Mouse (Mus musculus) left cerebral cortex, postnatal 10 days (tissue): ENCODE data around the gene Ppp1r32. TPM values are rescaled to one million over a fixed set of nuclear protein-coding genes. Genes with fewer than 3 reads are reported as not detected.

ENCODE experiments used
- DNase-seq, 2 experiments: peaks; one replicate each; pipeline ENCODE4 v3.0.0; 2021 to 2022; ENCODE audit warnings: low spot score in 2 of 2, mixed read lengths in 1 of 2; ENCODE audit errors: extremely low spot score in 1 of 2
- intact Hi-C: fragments of 180-260 bp; cut with DNase I; formaldehyde crosslinking; loops from one replicate; pipeline ENCODE4 v1.15.1; 2025
- total RNA-seq, 2 experiments: library from RNA; stranded (reverse); gene quantifications; 2 replicates each; pipeline ENCODE4 v1.2.3; 2021

Gene Ppp1r32
- total RNA-seq: 1 to 10 TPM in 1 of 2 experiments, under 1 TPM in 1; 0.83 to 2.0 TPM

DNA sequence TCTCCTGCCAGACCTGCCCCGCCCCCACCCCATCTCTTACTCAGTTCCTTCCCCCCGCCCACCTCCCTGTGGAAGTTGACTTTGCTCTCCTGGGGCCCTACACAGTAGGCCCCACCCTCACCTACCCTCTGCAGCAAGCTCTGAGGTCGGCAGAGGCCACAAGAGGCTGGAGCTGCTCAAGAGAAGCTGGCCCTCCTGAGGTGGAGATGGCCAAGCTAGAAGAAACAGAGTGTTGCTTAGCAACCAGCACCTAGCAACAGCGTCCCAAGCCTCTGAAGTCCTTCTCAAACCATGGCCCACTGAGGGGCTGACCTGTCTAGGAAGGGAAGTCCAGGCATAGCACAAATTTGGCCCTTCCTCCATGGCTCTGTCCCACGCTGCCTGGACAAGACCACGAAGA lies at the start of gene Ppp1r32:
Ppp1r32 (minus strand) TSS at position 226 of the 400 bp plus-strand sequence.
- intact Hi-C loops: loop anchor here (1.0 to 10.0 kb wide), 2 partner anchors 33 to 228 kb away; no protein-coding TSS in a partner anchor
- no peak for DNase-seq

DNA sequence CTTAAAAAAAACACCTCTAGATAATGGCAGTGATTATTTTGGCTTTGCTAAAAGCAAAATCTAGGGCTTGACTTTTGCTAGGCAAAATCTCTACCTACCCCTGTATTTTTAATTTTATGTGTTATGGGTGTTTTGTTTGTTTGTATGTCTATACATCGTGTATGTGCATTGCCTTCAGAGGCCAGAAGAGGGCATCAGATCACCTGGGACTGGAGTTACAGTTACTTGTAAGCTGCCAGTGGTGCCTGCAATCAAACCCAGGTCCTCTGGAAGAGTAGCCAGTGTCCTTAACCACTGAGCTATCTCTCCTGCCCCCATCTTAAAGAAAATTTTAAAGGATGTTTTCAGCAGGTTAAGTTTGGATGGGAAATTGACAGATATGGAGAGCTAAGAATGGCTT lies 47.4 kb upstream of the Ppp1r32 start:
- DNase-seq: no peak
- intact Hi-C loops: no loop called here

DNA sequence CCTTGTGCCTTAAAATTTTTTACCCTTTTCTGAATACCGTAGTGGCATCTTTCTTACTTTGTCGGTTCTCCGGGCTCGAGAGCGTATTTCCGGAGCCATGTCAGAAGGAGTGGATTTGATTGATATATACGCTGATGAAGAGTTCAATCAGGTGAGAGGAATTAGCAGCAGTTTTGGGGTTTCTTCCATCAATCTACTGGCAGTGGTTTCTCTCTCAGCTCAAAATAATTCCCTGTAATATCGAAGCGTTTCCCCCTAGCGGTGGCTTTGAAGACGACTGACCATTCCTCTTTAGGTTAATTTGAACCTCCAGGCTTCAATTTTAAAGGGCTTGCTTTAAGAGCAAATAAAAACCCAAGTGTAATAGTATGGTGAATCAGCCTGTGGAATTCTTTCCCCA lies 43.2 kb upstream of the Ppp1r32 start, which contains the start of gene Sdhaf2:
Sdhaf2 (minus strand) TSS at position 233 of the 400 bp plus-strand sequence.
- peak; percentile 36 to 40 for DNase-seq
- intact Hi-C loops: no loop called here

DNA sequence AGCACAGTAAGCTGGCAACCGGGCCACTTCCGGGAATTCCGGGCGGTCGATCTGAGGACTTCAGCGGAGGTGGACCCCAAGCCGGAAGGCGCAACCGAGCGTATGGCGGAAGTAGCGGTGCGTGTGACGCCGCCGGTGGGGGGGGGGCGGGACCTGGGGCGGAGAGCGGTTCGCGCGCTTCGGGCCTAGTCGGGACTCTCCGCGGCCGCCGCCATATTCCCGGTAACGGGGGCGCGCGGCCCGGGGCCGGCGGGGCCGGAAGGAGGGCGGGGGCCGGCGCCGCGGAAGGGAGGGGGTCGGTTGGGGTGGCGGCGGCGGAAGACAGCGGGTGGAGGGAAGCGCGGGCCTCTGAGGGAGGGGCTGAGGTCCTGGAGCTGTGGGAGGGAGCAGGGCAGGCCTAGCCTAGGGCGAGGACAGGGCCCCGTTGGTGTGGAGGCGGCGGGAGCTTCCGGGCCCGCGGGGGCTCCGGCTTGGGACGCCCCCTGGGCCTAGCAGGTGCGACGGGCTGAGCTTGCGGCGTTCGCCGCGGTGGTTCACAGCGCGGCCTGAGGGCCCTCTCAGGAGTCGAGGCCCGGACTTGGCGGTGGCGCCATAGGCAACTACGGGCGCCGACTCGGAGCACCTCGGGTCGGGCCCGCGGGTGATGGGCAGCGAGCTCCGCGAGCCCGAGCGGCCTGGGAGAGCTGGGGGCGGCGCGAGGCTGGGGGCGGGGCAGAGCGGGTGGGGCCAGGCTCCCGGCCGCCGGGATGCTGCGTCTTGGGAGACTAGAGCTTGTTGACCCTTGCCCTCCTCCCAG lies 42.6 kb upstream of the Ppp1r32 start, which contains the start of gene Cpsf7:
Cpsf7 (plus strand) TSS at position 161 of the 796 bp plus-strand sequence.
- DNase-seq: peak; percentile 85 to 96
- intact Hi-C loops: no loop called here

DNA sequence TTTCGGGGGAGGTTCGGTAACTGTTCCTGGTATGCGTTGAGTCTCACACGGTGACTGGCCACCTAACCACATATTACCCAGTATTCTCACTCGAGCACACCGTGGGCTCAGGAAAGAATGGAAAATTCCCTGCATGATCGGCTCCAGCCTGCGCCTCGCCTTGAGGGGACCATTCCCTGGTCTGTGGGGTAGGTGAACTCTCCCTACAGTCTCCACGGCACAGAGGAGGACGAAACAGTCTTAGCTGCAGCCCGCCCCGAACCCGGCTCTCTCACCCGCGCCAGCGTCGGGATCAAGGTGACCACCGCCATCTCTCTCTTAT lies 42.0 kb upstream of the Ppp1r32 start:
- intact Hi-C loops: no loop called here
- DNase-seq: no peak

DNA sequence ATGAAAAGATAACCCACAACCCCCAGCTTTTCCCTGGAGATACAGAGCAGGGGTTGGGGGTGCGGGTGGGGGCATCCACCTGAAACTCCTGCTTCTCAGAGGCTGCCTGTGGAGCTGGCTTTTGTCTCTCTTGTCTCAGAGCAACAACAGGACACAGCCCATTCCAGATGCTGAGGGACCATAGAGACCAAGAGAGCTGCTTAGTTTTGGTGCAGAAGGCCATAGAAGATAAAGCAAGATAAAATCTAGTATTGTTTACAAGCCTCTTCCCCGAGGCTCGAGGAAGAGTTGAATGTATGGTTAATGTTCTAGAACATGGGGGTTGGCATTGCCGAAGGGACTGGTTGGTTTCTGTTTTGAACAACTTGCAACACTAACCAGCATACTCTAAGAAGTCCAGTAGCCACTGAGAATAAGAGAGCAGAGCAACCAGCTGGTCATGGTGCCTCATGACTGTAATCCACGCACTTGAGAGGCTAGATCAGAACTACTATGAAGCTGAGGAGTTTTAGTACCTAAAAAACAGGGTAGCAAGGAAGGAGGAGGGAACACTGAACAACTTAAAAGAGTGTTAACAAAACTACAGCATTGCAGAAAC lies 40.9 kb upstream of the Ppp1r32 start:
- intact Hi-C loops: no loop called here

DNA sequence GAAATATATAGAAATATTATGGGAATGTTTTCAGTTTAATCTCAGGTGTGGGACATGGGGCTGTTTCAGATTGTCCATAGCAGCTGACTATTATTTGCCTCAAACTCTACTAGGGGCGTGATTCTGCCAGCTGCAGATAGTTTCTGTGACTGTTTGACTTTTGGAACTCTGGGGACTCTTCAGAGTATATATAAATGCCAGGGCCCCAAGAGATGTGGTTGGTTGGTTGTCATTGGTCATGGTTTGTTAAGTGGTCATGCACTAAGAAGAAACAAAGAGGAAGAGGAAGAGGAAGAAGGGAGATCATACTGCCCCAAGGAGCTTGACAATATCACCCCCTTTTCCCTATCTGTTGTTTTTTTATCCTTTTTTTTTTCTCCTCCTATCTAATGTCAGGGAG lies 39.2 kb upstream of the Ppp1r32 start:
- no peak for DNase-seq
- intact Hi-C loops: no loop called here

More for the DNA sequence above, 40.9 kb upstream of the Ppp1r32 start:
- no peak for DNase-seq

DNA sequence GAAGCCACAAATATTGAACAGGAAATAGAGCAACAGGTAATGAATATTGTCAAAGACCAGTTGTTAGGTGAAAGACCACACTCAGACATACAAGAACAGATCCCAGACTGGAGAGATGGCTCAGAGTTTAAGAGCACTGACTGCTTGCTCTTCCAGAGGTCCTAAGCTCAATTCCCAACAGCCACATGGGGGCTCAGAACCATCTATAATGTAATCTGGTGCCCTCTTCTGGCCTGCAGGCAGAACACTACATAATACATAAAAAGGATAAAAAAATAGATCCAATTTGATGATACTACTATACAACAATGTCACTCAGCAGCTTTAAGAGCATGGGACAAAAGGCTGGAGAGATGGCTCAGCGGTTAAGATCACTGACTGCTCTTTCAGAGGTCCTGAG lies 37.6 kb upstream of the Ppp1r32 start:
- DNase-seq: no peak
- intact Hi-C loops: no loop called here

DNA sequence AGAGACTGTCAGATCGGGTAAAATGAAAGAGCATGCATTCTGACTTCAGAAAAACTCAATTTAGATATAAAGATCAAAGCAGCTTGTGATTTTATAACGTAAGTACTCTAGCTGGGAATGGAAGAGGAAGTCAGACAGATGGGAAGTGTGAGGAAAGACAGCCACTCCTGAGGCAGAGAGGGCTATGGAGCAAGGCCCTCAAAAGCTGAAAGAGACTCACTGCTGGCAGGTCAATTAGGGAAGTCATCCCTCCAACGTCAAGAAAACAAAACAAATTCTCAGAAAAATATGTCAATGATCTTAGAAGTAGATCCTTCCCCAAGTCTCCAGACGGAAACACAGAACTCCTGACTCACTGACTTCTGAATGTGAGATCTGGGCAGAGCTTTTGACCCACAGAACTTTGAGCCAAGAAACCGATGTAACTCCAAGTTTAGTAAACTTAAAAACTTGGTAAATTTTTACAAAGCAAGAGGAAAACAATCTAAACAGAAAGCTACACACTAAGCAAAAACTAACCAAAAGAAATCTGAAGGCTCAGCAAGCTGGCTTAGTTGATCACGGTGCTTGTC lies 28.1 kb upstream of the Ppp1r32 start:
- intact Hi-C loops: no loop called here
- no peak for DNase-seq

DNA sequence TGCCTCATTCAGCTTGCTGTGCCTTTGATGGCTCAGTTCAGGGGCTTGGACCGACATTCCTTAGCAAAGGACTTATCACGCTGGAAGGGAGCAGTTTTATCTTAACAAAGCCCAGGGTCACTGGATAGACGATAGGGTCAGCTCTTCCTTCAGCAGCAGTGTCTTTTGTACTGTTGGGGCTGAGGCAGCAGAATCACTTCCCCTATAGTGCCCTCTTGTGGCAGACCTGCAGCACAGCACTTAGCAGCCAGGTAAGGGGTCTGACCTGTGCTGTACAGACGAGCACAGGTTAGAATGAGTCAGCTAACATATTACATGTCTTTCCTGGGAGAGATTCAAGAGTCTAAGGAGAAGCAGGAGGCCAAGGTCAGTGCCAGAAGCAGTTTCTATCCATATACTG lies 19.8 kb upstream of the Ppp1r32 start:
- intact Hi-C loops: no loop called here
- no peak for DNase-seq

DNA sequence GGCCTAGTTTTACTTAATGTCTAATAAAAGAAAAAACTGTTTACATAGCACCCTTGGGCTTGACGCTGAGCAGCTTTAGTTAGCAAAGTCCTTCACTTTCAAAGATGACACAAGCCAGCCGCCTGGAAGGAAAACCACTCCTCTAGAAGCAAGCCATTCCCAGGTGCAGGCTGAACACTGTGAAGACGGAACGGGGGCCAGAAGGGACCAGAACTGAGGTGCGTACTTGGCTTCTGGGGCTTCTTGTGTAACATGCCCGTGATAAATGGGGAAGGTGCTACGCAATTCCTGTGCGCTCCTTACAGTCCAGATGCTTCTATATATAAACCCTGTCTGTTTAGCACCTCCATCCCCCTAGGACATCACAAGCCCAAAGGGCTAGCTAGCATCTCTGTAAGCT lies 17.9 kb upstream of the Ppp1r32 start:
- no peak for DNase-seq
- intact Hi-C loops: no loop called here

DNA sequence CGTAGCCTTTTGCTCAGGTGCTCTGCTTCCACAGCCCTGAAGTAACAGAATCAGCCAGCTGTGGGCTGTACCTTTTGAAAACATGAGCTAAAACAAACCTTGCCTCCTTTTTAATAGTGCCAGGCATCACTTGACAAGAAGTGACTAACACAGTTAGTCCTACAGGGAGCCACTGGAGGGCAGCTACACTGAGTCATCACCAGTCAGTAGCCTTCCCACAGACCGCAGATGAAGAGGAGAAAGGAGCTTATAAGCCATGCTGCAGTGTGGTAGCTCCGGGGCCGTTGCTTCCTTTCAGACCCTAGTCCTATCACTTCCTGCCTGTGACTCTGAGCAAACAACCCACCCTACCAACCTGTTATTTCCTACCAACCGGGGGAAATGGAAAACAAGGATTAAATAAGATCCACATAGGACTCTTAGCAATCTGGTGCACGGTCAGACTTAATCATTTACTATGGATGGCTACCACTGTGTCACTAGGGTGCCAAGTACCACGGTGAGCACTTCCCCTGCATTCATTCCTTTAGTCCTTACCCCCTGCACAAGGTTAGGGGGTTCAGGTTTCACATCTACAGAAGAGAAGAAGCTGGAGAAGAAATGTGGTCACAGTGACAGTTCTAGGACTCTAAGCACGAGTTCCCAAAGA lies 14.9 kb upstream of the Ppp1r32 start:
- intact Hi-C loops: no loop called here
- no peak for DNase-seq

DNA sequence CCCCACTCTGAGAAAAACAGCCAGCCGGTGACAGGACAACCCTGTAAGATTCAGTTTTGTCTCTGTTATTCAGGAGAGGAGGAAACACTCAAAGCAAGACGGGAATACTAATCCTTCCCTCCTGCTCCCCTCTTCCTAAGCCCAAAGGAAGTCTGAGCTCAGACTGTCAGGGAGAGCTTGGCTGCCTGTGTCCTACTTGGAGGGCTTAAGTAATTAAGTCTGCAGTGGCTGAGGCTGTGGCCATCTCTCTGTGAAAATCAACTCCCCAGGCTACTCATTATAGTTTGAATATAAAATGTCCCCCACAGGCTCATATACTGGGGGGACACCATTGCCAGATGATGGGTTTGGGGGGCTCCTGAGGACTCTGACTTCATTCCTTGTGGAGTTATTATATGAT lies 14.2 kb upstream of the Ppp1r32 start:
- intact Hi-C loops: no loop called here
- DNase-seq: no peak

DNA sequence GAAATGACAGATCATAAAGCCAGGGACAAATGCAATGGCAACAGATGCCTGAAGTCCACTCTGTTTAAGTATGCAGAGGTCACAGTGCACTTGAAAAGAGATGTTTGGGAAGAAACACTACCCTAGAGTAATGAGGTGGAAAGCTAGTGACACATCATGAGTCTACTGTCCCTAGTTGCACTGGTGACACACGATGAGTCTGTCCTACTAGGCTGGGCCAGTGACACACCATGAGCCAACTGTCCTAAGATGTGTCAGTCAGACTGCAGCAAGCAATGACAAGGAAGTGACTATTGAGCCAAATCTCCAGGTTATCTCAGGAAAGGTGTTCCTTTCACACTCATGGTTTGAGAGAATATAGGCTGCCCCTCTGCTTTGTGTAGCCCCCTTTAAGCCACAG lies 12.9 kb upstream of the Ppp1r32 start:
- DNase-seq: no peak
- intact Hi-C loops: no loop called here

DNA sequence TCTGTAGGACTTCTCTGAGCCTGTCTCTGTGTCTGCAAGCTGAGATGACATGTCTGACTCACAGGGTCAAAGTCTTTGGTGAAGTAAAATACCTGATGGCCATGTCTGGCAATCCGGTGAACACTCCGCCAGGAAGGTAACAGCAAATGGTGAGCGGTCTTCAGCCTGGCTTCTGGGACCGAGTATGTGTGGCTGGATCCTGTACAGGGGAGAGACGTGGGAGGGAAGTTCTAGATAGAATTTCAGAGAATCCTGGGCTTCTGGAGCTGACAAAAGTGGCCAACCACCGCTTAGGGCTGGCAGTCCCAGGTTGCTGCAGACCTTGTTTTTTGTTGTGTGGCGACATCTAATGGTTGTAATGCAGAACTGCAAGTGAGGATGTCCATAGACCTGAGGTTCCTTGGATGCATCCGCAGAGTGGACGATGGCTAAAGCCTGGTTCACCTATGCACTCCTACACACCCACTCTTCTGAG lies 3.6 kb upstream of the Ppp1r32 start:
- peak; percentile 49 to 68 for DNase-seq

DNA sequence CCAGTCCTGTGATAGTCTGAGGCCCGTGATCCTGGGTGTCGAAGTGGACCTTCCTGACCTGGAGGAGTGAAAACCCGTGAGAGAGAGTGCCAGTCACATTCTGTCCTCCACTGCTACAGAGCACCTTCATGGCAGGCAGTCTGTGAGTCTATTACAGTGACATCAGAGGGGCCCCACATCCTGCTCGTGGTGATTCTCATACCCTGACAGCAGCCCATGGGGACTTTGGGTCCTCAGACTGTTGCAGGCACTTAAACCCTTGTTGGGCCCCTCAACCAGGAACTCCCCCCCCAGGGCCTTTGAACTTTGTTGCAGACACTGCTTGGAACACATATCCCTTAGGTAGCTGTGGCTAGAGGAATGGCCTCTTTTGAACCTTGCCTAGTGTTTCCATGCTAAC lies 3.2 kb downstream of the Ppp1r32 start:
- intact Hi-C loops: no loop called here
- DNase-seq: no peak

More for the DNA sequence above, 3.6 kb upstream of the Ppp1r32 start:
- intact Hi-C loops: loop anchor here (5.0 to 10.0 kb wide), 2 partner anchors 154 to 232 kb away; no protein-coding TSS in a partner anchor

DNA sequence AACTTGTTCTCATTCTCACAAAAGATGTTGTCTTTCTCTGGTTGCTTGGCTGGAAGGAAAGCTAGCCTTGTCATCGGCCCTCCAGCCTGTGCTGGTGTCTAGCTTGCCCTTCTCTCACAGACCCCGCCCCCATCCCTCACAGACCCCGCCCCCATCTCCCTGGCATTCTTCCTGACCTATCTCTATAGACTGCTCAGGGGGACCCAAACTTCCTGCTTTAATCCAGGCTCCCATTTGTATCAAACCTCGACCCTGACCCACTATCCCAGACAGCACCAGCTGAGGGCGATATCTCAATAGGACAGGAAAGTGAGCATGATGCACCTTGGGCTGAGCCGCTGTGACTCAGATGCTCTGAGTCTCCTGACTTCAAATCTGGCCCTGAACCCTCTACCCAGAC lies 8.9 kb downstream of the Ppp1r32 start:
- DNase-seq: no peak
- intact Hi-C loops: no loop called here

DNA sequence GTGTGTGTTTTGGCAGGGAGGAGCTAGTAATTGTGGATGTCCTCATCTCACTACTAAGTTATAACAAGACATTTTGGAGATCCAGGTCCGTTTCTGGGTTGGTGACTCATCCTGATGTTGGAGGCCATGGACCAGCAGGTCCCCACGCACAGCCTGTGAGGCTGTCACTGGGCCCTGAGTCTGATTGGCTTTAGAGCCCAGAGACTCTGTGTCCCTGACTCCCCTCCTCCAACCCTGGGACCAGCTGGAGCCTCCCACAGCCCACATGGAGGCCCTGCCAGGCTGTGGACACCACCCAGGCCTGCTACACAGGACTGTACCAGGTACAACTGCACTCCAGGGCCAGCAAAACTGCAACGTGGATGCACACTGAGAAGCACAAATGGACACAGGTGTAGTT lies 9.8 kb downstream of the Ppp1r32 start:
- intact Hi-C loops: no loop called here
- peak in 1 of 2 experiments; percentile 24 for DNase-seq

DNA sequence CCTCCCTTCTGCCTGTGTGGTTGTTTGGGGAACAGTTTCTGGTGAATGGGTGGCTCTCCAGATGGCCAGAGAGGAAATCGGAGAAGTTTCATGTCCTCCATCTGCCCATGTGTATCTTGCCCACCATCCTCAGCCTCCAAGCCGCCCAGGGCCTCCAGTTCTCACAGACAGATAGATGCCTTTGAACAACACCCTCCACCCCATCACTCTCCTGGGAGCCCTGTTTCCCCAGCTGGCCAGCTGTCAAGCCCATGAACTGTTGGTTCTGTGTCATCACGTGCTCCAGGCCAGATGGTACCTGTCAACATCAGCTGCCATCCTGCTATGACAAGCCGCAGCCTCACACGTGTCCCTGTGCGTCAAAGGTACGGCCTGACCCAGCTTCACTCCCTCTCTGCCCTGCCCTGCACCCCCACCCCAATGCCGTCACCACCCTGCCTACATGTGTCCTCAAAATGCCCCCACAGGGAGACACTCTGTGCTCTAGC lies 13.5 kb downstream of the Ppp1r32 start:
- intact Hi-C loops: no loop called here
- DNase-seq: no peak
